Mouse (Mus musculus) midbrain, embryonic 10.5 days (tissue): ENCODE data around the gene Rpl13a. TPM values are rescaled to one million over a fixed set of nuclear protein-coding genes. Genes with fewer than 3 reads are reported as not detected.
"Not testable (repeated sequence)": the region's sequence is repeated elsewhere in the genome, so short reads cannot be mapped to it uniquely, and the experiment has no call there.

ENCODE experiments used
- DNase-seq: peaks from one replicate; pipeline ENCODE4 v3.0.0-alpha.2; 2017; ENCODE audit warnings: low spot score
- H3K27ac ChIP-seq: fragments of 300-500 bp; sonication (generic); replicated peaks from 2 replicates; pipeline ENCODE4 v1.5.1; 2016; ENCODE audit warnings: mild to moderate bottlenecking
- H3K27me3 ChIP-seq: fragments of 300-500 bp; sonication (generic); 2 replicates; pipeline ENCODE4 v1.6.1; 2016; ENCODE audit warnings: low read depth, mild to moderate bottlenecking; ENCODE audit not compliant: poor library complexity, severe bottlenecking
- H3K36me3 ChIP-seq: fragments of 300-500 bp; sonication (generic); 2 replicates; pipeline ENCODE4 v1.6.1; 2016; ENCODE audit warnings: mild to moderate bottlenecking, moderate library complexity
- H3K4me1 ChIP-seq: fragments of 300-500 bp; sonication (generic); 2 replicates; pipeline ENCODE4 v1.6.1; 2016
- H3K4me3 ChIP-seq: fragments of 300-500 bp; sonication (generic); 2 replicates; pipeline ENCODE4 v1.5.1; 2016; ENCODE audit warnings: mild to moderate bottlenecking, moderate library complexity
- H3K9me3 ChIP-seq: fragments of 300-500 bp; sonication (generic); replicated peaks from 2 replicates; pipeline ENCODE4 v1.6.1; 2016; ENCODE audit warnings: mild to moderate bottlenecking
- WGBS: fragments of 180-500 bp; shearing (Covaris S2); methylation state at CpG from one replicate; pipeline ENCODE4 v1.1.7; 2016; 5-methylcytosine and 5-hydroxymethylcytosine counted together
- polyA plus RNA-seq: library from polyadenylated mRNA; unstranded; fragments of >200 nt; fragmentation: Nextera tagmentation; extraction: Ambion mirVana; gene quantifications from 2 replicates; pipeline ENCODE4 v1.2.1, GENCODE M21; 2016

Rpl13a gene
- polyA plus RNA-seq, 1 experiment from 2014 or later = 1,243 TPM

DNA sequence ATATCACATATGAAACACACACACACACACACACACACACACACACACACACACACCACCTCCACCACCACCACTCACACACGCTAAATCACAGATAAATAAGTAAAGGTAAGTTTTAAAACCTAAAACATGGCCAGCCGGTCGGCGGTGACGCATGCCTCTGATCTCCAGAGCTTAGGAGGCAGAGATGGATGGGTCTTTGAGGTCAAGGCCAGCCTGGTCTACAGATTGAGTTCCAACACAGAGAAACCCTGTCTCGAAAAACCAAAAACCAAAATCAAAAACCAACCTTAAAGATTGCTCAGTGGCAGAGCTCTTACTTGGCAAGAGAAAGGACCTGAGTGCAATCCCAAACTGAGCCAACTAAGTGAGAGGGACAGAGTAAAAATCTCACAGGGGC lies 28.5 kb downstream of the Rpl13a start:
- no peak for DNase-seq
- no peaks in the 10 kb centered on the region for H3K9me3 ChIP-seq
- no peaks in the 10 kb centered on the region for H3K36me3 ChIP-seq
- no peak overlapping the region for H3K27ac ChIP-seq
- WGBS = 95% methylated on average over 6 of the region's 6 CpGs
- H3K4me1 ChIP-seq = peaks cover 16% of the 10 kb centered on the region
- H3K4me3 ChIP-seq = no peak overlapping the region
- H3K27me3 ChIP-seq = no peaks in the 10 kb centered on the region

DNA sequence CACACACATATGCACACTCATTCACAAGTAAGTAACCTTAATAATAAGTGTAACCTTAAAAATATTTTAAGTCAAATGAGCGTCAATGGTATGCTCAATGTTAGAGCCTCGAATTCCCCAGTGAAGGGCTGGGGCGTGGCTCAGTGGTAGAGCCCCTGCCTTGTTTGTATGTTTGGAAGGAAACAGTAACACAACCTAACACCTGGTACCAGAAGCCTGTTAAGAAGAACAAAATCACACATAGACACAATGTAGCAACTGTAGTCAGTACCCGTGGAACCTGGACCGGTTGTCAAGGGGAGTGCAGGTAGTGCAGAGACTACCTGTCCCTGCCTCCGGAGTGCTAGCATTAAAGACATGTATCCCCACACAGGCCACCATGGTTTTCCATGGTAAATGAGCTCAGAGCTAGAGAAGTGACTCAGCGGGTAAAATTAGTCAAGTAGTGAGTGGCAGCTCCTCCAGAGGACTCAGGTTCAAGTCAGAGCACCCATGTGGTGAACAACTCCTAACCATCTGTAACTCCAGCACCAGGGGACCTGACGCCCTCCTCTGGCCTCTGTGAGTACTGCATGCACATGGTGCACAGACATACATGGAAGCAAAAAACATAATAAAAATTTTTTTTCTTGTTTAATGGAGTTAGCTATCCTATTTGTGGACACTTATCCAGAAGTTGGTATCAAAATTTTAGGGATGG lies 29.9 kb downstream of the Rpl13a start:
- no peak for DNase-seq
- Histone ChIP-seq H3K9me3 (no peaks in the 10 kb centered on the region), H3K27ac (no peak overlapping the region), H3K36me3 (no peaks in the 10 kb centered on the region), H3K4me3 (no peak overlapping the region), H3K27me3 (no peaks in the 10 kb centered on the region), H3K4me1 (peaks cover 9% of the 10 kb centered on the region)
- 90% methylated on average over 8 of the region's 8 CpGs for WGBS

DNA sequence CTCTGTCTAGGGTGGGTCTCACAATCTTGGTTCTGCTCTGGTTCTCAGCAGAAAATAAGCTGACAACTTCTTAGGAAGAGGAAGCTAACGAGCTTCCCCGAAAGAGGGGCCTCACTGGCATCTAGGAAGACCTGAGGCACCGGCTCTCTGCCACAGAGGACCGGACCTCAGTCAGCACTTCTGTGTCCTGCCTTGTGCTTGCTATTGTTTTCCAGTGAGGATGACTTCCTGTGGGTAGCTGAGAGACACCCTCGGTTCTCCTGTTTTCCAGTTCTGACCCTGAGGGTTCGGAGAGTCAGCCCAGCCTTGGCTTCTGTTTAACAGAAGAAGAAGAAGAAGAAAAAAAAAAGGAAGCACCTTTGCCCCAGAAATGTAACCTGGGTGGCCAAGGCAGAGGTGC lies 31.1 kb downstream of the Rpl13a start:
- Histone ChIP-seq H3K27ac (no peak overlapping the region), H3K27me3 (no peaks in the 10 kb centered on the region), H3K36me3 (no peaks in the 10 kb centered on the region), H3K4me1 (peaks cover 12% of the 10 kb centered on the region), H3K9me3 (no peaks in the 10 kb centered on the region), H3K4me3 (no peak overlapping the region)
- 77% methylated on average over 6 of the region's 6 CpGs for WGBS
- DNase-seq = no peak

- not testable (repeated sequence) for H3K9me3 ChIP-seq, H3K27me3 ChIP-seq, H3K4me3 ChIP-seq, H3K36me3 ChIP-seq, H3K27ac ChIP-seq, DNase-seq
- 92% methylated on average over 14 of the region's 14 CpGs for WGBS
- H3K4me1 ChIP-seq = peaks cover 27% of the 10 kb centered on the region
Measured at GRCm38 (mm10) chr7:45095965-45096364, 32.6 kb downstream of the Rpl13a start.

GRCm38 (mm10) chr7:45095367-45095766 lies 33.2 kb downstream of the Rpl13a start:
- Histone ChIP-seq H3K9me3 (no peaks in the 10 kb centered on the region), H3K27ac (no peak overlapping the region; the same call in 1 of the 2 replicates), H3K4me1 (peaks cover 31% of the 10 kb centered on the region), H3K27me3 (0 out of 2 replicates have a peak, but pooled peaks cover 5% of the 10 kb centered on the region), H3K4me3 (no peak overlapping the region), H3K36me3 (no peaks in the 10 kb centered on the region)
- 83% methylated on average over 6 of the region's 6 CpGs for WGBS
- no peak for DNase-seq

DNA sequence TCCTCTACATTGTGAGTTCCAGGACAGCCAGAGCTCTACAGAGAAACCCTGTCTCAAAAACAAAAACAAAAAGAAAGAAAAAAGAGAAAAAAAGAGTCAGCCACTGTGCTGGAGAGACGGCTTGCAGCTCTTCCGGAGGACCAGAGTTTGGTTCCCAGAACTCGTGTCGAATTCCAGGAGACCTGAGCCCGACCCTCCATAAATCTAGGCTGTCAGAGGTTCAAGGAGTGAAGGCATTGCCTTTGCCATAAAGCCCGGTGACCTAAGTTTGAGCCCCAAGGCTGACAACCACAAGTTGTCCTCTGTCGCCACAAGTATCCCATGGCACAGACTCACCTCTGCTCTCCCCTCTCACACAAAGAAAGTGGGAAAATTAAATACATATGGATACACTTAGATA lies 34.4 kb downstream of the Rpl13a start:
- WGBS = 79% methylated on average over 7 of the region's 7 CpGs
- no peak overlapping the region for H3K4me3 ChIP-seq
- peaks cover 31% of the 10 kb centered on the region for H3K4me1 ChIP-seq
- no peak for DNase-seq
- no peaks in the 10 kb centered on the region for H3K9me3 ChIP-seq
- no peaks in the 10 kb centered on the region for H3K36me3 ChIP-seq
- 0 out of 2 replicates have a peak, but pooled peaks cover 5% of the 10 kb centered on the region for H3K27me3 ChIP-seq
- H3K27ac ChIP-seq = no peak overlapping the region

DNA sequence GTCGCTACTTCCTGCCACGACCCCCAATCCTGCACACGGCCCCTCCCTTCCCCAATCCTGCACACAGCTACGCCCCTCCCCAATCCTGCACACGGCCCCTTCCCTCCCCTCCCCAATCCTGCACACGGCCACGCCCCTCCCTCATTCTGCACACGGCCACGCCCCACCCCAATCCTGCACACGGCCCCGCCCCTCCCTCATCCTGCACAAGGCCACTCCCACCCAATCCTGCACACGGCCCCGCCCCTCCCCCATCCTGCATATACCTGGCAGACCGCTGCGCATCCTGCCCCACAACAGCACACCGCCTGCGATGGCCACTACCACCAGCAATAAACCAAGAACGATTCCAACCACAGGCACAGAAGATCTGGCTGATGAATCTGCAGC lies 35.0 kb downstream of the Rpl13a start:
- no peak overlapping the region for H3K4me3 ChIP-seq

GRCm38 (mm10) chr7:45092828-45093515 lies 35.6 kb downstream of the Rpl13a start:
- H3K4me3 ChIP-seq = peak overlapping the region; percentile 21; the same call in 1 of the 2 replicates
- 0 out of 2 replicates have a peak, but pooled peaks cover 5% of the 10 kb centered on the region for H3K27me3 ChIP-seq
- peaks cover 8% of the 10 kb centered on the region for H3K36me3 ChIP-seq
- H3K4me1 ChIP-seq = peaks cover 31% of the 10 kb centered on the region
- no peaks in the 10 kb centered on the region for H3K9me3 ChIP-seq
- H3K27ac ChIP-seq = peak overlapping the region; percentile 46; the same call in 1 of the 2 replicates
- DNase-seq = no peak
- 68% methylated on average over 12 of the region's 12 CpGs for WGBS

More for the DNA sequence above, 35.0 kb downstream of the Rpl13a start:
- Histone ChIP-seq H3K36me3 (peaks cover 2% of the 10 kb centered on the region), H3K27ac (peak overlapping the region; percentile 46; the same call in 1 of the 2 replicates), H3K9me3 (no peaks in the 10 kb centered on the region), H3K27me3 (0 out of 2 replicates have a peak, but pooled peaks cover 5% of the 10 kb centered on the region), H3K4me1 (peaks cover 31% of the 10 kb centered on the region)
- WGBS = 40% methylated on average over 18 of the region's 18 CpGs
- DNase-seq = no peak

- WGBS = 0% methylated on average over 16 of the region's 16 CpGs
- Histone ChIP-seq H3K9me3 (no peaks in the 10 kb centered on the region), H3K36me3 (peaks cover 17% of the 10 kb centered on the region), H3K27me3 (0 out of 2 replicates have a peak, but pooled peaks cover 5% of the 10 kb centered on the region), H3K27ac (peak within 1 kb of the TSS; percentile 83), H3K4me3 (peak within 1 kb of the TSS; percentile 64), H3K4me1 (peaks cover 31% of the 10 kb centered on the region)
- DNase-seq = peak; percentile 94
Measured at GRCm38 (mm10) chr7:45092048-45092447, 36.5 kb downstream of the Rpl13a start, which contains the start of gene Rcn3. Rcn3 (minus strand) TSS chr7:45092221.

GRCm38 (mm10) chr7:45091001-45091990 lies 37.3 kb downstream of the Rpl13a start:
- no peak for DNase-seq
- Histone ChIP-seq H3K36me3 (peaks cover 25% of the 10 kb centered on the region), H3K27ac (peak overlapping the region; percentile 83), H3K4me3 (peak overlapping the region; percentile 64), H3K27me3 (0 out of 2 replicates have a peak, but pooled peaks cover 5% of the 10 kb centered on the region), H3K9me3 (no peaks in the 10 kb centered on the region), H3K4me1 (peaks cover 31% of the 10 kb centered on the region)
- 17% methylated on average over 35 of the region's 35 CpGs for WGBS

- 82% methylated on average over 13 of the region's 13 CpGs for WGBS
- H3K4me3 ChIP-seq = peak overlapping the region; percentile 64; the same call in 1 of the 2 replicates
Measured at GRCm38 (mm10) chr7:45090251-45090977, 38.1 kb downstream of the Rpl13a start.

More at GRCm38 (mm10) chr7:45090251-45090977, 38.1 kb downstream of the Rpl13a start:
- peaks cover 33% of the 10 kb centered on the region for H3K36me3 ChIP-seq
- H3K9me3 ChIP-seq = no peaks in the 10 kb centered on the region
- H3K4me1 ChIP-seq = peaks cover 31% of the 10 kb centered on the region
- 0 out of 2 replicates have a peak, but pooled peaks cover 5% of the 10 kb centered on the region for H3K27me3 ChIP-seq
- H3K27ac ChIP-seq = no peak overlapping the region
- DNase-seq = no peak
